ENCODE assay signal across 1 mouse cellular context in genomic region chr17:35994879-35995240, GRCm38 (mm10).
A peak's percentile ranks its signal among the peaks of the same experiment; 100 is the strongest.
TF ChIP-seq lines count a peak whose summit lies in the region.

No protein-coding gene starts in this region.

TF ChIP-seq in CH12.LX, 34 proteins besides CTCF, POLR2A, EP300 and RAD21 (continued from another document):
- TF ChIP-seq CHD1 (IDR thresholded peaks at IDR 0.05; ENCODE audit: low read depth, low read length) (peak; percentile 63; the same call in 1 of the 2 replicates), GABPA (IDR thresholded peaks at IDR 0.05; ENCODE audit: insufficient replicate concordance, low read depth, low read length) (no peak), ZC3H11A (IDR thresholded peaks at IDR 0.05; ENCODE audit: low read depth, low read length) (no peak), TBP (conservative IDR thresholded peaks at IDR 0.05; ENCODE audit: low read depth, low read length) (no peak), MXI1 (IDR thresholded peaks at IDR 0.05; ENCODE audit: low read depth, low read length) (peak; percentile 2; the same call in 1 of the 2 replicates), USF1 (IDR thresholded peaks at IDR 0.05; ENCODE audit: low read depth, low read length) (no peak), IRF4 (IDR thresholded peaks at IDR 0.05; ENCODE audit: low read depth, low read length) (no peak), MAFK (IDR thresholded peaks at IDR 0.05; ENCODE audit: insufficient replicate concordance, low read length) (no peak)
